Mouse (Mus musculus) MEL-GATA-1-ER (cell line): ENCODE measurements at regions not wholly inside any gene's neighbourhood (a gene's known extent, or its start where the extent isn't known, plus 50 kb on each side); places are given as distances from the start of the nearest gene placed in this dataset.
"Not testable (repeated sequence)": the region's sequence is repeated elsewhere in the genome, so short reads cannot be mapped to it uniquely, and the experiment has no call there.

Experiments used
- DNase-seq: peaks from one replicate; pipeline ENCODE4 v3.0.0-alpha.2; 2012; ENCODE audit warnings: low read depth; ENCODE audit errors: extremely low read depth

- DNase-seq = no peak
Observed at GRCm38 (mm10) chr9:113100641-113101040, 607.4 kb downstream of the Pdcd6ip start.

- DNase-seq = not testable (repeated sequence)
Observed at GRCm38 (mm10) chr9:113095421-113095820, 612.6 kb downstream of the Pdcd6ip start.

GRCm38 (mm10) chr9:113093863-113094390, 614.1 kb downstream of the Pdcd6ip start:
- DNase-seq = no peak

GRCm38 (mm10) chr9:113091881-113092280, 616.2 kb downstream of the Pdcd6ip start:
- no peak for DNase-seq

GRCm38 (mm10) chr9:113087786-113088185, 620.3 kb downstream of the Pdcd6ip start:
- DNase-seq = no peak

- no peak for DNase-seq
Observed at GRCm38 (mm10) chr9:113085281-113085810, 622.7 kb downstream of the Pdcd6ip start.

- no peak for DNase-seq
Observed at GRCm38 (mm10) chr9:113074866-113075265, 633.2 kb downstream of the Pdcd6ip start.

- no peak for DNase-seq
Observed at GRCm38 (mm10) chr9:113057415-113057814, 650.6 kb downstream of the Pdcd6ip start.

GRCm38 (mm10) chr9:113044556-113045178, 663.4 kb downstream of the Pdcd6ip start:
- DNase-seq = no peak

GRCm38 (mm10) chr9:113040885-113041284, 667.2 kb downstream of the Pdcd6ip start:
- no peak for DNase-seq

- no peak for DNase-seq
Observed at GRCm38 (mm10) chr9:113033996-113034395, 674.1 kb downstream of the Pdcd6ip start.

GRCm38 (mm10) chr9:113029091-113029490, 679.0 kb downstream of the Pdcd6ip start:
- DNase-seq = no peak

- no peak for DNase-seq
Observed at GRCm38 (mm10) chr9:113026904-113027193, 681.2 kb downstream of the Pdcd6ip start.

- DNase-seq = no peak
Observed at GRCm38 (mm10) chr9:113026096-113026903, 681.8 kb downstream of the Pdcd6ip start.

- no peak for DNase-seq
Observed at GRCm38 (mm10) chr9:113021866-113022645, 686.0 kb downstream of the Pdcd6ip start.

- no peak for DNase-seq
Observed at GRCm38 (mm10) chr9:113019576-113019975, 688.5 kb downstream of the Pdcd6ip start.

- DNase-seq = no peak
Observed at GRCm38 (mm10) chr9:113008106-113008505, 700.0 kb downstream of the Pdcd6ip start.

- DNase-seq = peak; percentile 62
Observed at GRCm38 (mm10) chr9:112996204-112996603, 711.9 kb downstream of the Pdcd6ip start.

- no peak for DNase-seq
Observed at GRCm38 (mm10) chr9:112994774-112995173, 713.3 kb downstream of the Pdcd6ip start.

- DNase-seq = peak; percentile 6
Observed at GRCm38 (mm10) chr9:112993627-112994026, 714.4 kb downstream of the Pdcd6ip start.

- DNase-seq = no peak
Observed at GRCm38 (mm10) chr9:112992937-112993336, 715.1 kb downstream of the Pdcd6ip start.

- no peak for DNase-seq
Observed at GRCm38 (mm10) chr9:112983353-112983752, 724.7 kb downstream of the Pdcd6ip start.
